Mouse (Mus musculus) heart, embryonic 14.5 days (tissue): ENCODE results near the gene Arfgef3. TPM values are rescaled to one million over a fixed set of nuclear protein-coding genes. Genes with fewer than 3 reads are reported as not detected.
"Not testable (repeated sequence)": the region's sequence is repeated elsewhere in the genome, so short reads cannot be mapped to it uniquely, and the experiment has no call there.

Source experiments
- ATAC-seq: fragments of 200-750 bp; cut with Nextera tagmentation; 2 replicates; pipeline ENCODE4 v1.8.0; 2017; ENCODE audit warnings: low read depth, moderate TSS enrichment; ENCODE audit not compliant: insufficient number of reproducible peaks, insufficient read depth, low FRiP score
- H3K27ac ChIP-seq, 2 experiments: fragments of 200-500 bp in 1 of 2; fragments of 300-500 bp in 1 of 2; sonication (generic) in 1 of 2; replicated peaks in 1 of 2; 2 replicates each; pipeline ENCODE4 v1.5.1; 2012 to 2014; ENCODE audit warnings: low read depth in 2 of 2, low read length in 2 of 2, control low read depth in 1 of 2, mild to moderate bottlenecking in 1 of 2, mixed read lengths in 1 of 2; ENCODE audit not compliant: control insufficient read depth in 1 of 2, insufficient read depth in 1 of 2
- H3K27me3 ChIP-seq: fragments of 300-500 bp; sonication (generic); 2 replicates; pipeline ENCODE4 v1.6.1; 2014; ENCODE audit warnings: mild to moderate bottlenecking, low read length, control low read depth; ENCODE audit not compliant: control insufficient read depth, insufficient read depth
- H3K36me3 ChIP-seq: fragments of 300-500 bp; sonication (generic); 2 replicates; pipeline ENCODE4 v1.6.1; 2014; ENCODE audit warnings: mild to moderate bottlenecking, control low read depth, low read length, mixed read lengths; ENCODE audit not compliant: control insufficient read depth, insufficient read depth
- H3K4me1 ChIP-seq, 2 experiments: fragments of 200-500 bp in 1 of 2; fragments of 300-500 bp in 1 of 2; sonication (generic) in 1 of 2; 2 replicates each; pipeline ENCODE4 v1.6.1; 2012 to 2014; ENCODE audit warnings: low read length in 2 of 2, control low read depth in 1 of 2, mixed read lengths in 1 of 2; ENCODE audit not compliant: control insufficient read depth in 2 of 2, insufficient read depth in 2 of 2
- H3K4me2 ChIP-seq: fragments of 300-500 bp; sonication (generic); 2 replicates; pipeline ENCODE4 v1.6.1; 2014; ENCODE audit warnings: mild to moderate bottlenecking, low read length
- H3K4me3 ChIP-seq, 2 experiments: fragments of 200-500 bp in 1 of 2; fragments of 300-500 bp in 1 of 2; sonication (generic) in 1 of 2; 2 replicates each; pipeline ENCODE4 v1.5.1; 2012 to 2014; ENCODE audit warnings: low read length in 2 of 2, mild to moderate bottlenecking in 2 of 2, control low read depth in 1 of 2, low read depth in 1 of 2, moderate library complexity in 1 of 2; ENCODE audit not compliant: control insufficient read depth in 1 of 2, insufficient read depth in 1 of 2
- H3K9ac ChIP-seq: fragments of 300-500 bp; sonication (generic); 2 replicates; pipeline ENCODE4 v1.6.1; 2014; ENCODE audit warnings: mild to moderate bottlenecking, low read length
- H3K9me3 ChIP-seq: fragments of 300-500 bp; sonication (generic); 2 replicates; pipeline ENCODE4 v1.6.1; 2016; ENCODE audit warnings: low read length, control low read depth; ENCODE audit not compliant: control insufficient read depth
- whole genome bisulfite sequencing: fragments of 180-500 bp; shearing (Covaris S2); extraction: QIAGEN DNeasy Blood & Tissue Kit; methylation state at CpG from one replicate; pipeline ENCODE4 v1.1.7; 2014; 5-methylcytosine and 5-hydroxymethylcytosine counted together
- polyA plus RNA-seq: library from polyadenylated mRNA; unstranded; fragments of >200 nt; fragmentation: Nextera tagmentation; extraction: Ambion mirVana; gene quantifications from 2 replicates; pipeline ENCODE4 v1.2.1, GENCODE M21; 2014

Arfgef3 gene
- polyA plus RNA-seq, 1 experiment from 2014 or later = 0.57 TPM

GRCm38 (mm10) chr10:18634405-18634985, 109.3 kb downstream of the Arfgef3 start:
- no peak overlapping the region for H3K4me2 ChIP-seq
- H3K27ac ChIP-seq = no peak overlapping the region
- WGBS = 80% methylated on average over 7 of the region's 7 CpGs
- no peak for ATAC-seq
- H3K27me3 ChIP-seq = no peaks in the 10 kb centered on the region
- H3K4me3 ChIP-seq = no peak overlapping the region
- H3K9me3 ChIP-seq = no peaks in the 10 kb centered on the region
- H3K9ac ChIP-seq = no peak overlapping the region
- no peaks in the 10 kb centered on the region for H3K4me1 ChIP-seq
- no peaks in the 10 kb centered on the region for H3K36me3 ChIP-seq

- Histone ChIP-seq H3K9ac (no peak overlapping the region), H3K4me3 (no peak overlapping the region), H3K4me1 (no peaks in the 10 kb centered on the region), H3K9me3 (no peaks in the 10 kb centered on the region), H3K4me2 (no peak overlapping the region), H3K36me3 (no peaks in the 10 kb centered on the region), H3K27ac (no peak overlapping the region), H3K27me3 (no peaks in the 10 kb centered on the region)
- ATAC-seq = no peak
- 86% methylated on average over 8 of the region's 8 CpGs for WGBS
Measured at GRCm38 (mm10) chr10:18630498-18630897, 113.3 kb downstream of the Arfgef3 start.

- H3K4me1 ChIP-seq = no peaks in the 10 kb centered on the region
- H3K27ac ChIP-seq = no peak overlapping the region
- H3K9me3 ChIP-seq = no peaks in the 10 kb centered on the region
- H3K4me2 ChIP-seq = no peak overlapping the region
- no peak for ATAC-seq
- no peaks in the 10 kb centered on the region for H3K36me3 ChIP-seq
- 89% methylated on average over 6 of the region's 6 CpGs for WGBS
- H3K27me3 ChIP-seq = no peaks in the 10 kb centered on the region
- no peak overlapping the region for H3K9ac ChIP-seq
- H3K4me3 ChIP-seq = no peak overlapping the region
Measured at GRCm38 (mm10) chr10:18627530-18627929, 116.2 kb downstream of the Arfgef3 start.

GRCm38 (mm10) chr10:18612796-18613195, 131.0 kb downstream of the Arfgef3 start:
- WGBS = 58% methylated on average over 2 of the region's 2 CpGs
- Histone ChIP-seq H3K9ac (no peak overlapping the region), H3K27ac (no peak overlapping the region), H3K4me2 (no peak overlapping the region), H3K27me3 (no peaks in the 10 kb centered on the region), H3K9me3 (no peaks in the 10 kb centered on the region), H3K4me1 (no peaks in the 10 kb centered on the region), H3K36me3 (no peaks in the 10 kb centered on the region), H3K4me3 (no peak overlapping the region)
- ATAC-seq = no peak

- H3K36me3 ChIP-seq, ATAC-seq, H3K9ac ChIP-seq, H3K27ac ChIP-seq, H3K27me3 ChIP-seq, H3K4me1 ChIP-seq, H3K4me2 ChIP-seq, H3K4me3 ChIP-seq, H3K9me3 ChIP-seq: not testable (repeated sequence)
- 55% methylated on average over 5 of the region's 5 CpGs for whole genome bisulfite sequencing
Measured at GRCm38 (mm10) chr10:18604827-18605535, 138.8 kb downstream of the Arfgef3 start.

GRCm38 (mm10) chr10:18602030-18602429, 141.7 kb downstream of the Arfgef3 start:
- Histone ChIP-seq H3K9ac (no peak overlapping the region), H3K27ac (no peak overlapping the region), H3K27me3 (no peaks in the 10 kb centered on the region), H3K36me3 (no peaks in the 10 kb centered on the region), H3K4me1 (no peaks in the 10 kb centered on the region), H3K4me2 (no peak overlapping the region), H3K9me3 (no peaks in the 10 kb centered on the region), H3K4me3 (no peak overlapping the region)
- ATAC-seq = no peak
- WGBS = 18% methylated on average over 4 of the region's 4 CpGs

- no peaks in the 10 kb centered on the region for H3K36me3 ChIP-seq
- H3K4me1 ChIP-seq = no peaks in the 10 kb centered on the region
- H3K9me3 ChIP-seq = peaks cover 5% of the 10 kb centered on the region; the same call in 1 of the 2 replicates
- no peak overlapping the region for H3K4me2 ChIP-seq
- H3K27ac ChIP-seq = no peak overlapping the region
- 88% methylated on average over 6 of the region's 6 CpGs for WGBS
- H3K9ac ChIP-seq = no peak overlapping the region
- no peak overlapping the region for H3K4me3 ChIP-seq
- no peaks in the 10 kb centered on the region for H3K27me3 ChIP-seq
- ATAC-seq = no peak
Measured at GRCm38 (mm10) chr10:18597601-18598000, 146.1 kb downstream of the Arfgef3 start.

GRCm38 (mm10) chr10:18589455-18589854, 154.3 kb downstream of the Arfgef3 start:
- H3K4me2 ChIP-seq = no peak overlapping the region
- H3K9ac ChIP-seq = no peak overlapping the region
- no peak for ATAC-seq
- no peak overlapping the region for H3K27ac ChIP-seq
- peaks cover 0 to 3% of the 10 kb centered on the region in 2 experiments; a peak in 1 of 4 replicates for H3K4me1 ChIP-seq
- no peaks in the 10 kb centered on the region for H3K36me3 ChIP-seq
- 77% methylated on average over 5 of the region's 5 CpGs for WGBS
- no peak overlapping the region for H3K4me3 ChIP-seq
- H3K9me3 ChIP-seq = no peaks in the 10 kb centered on the region
- no peaks in the 10 kb centered on the region for H3K27me3 ChIP-seq
